Mouse (Mus musculus) liver, adult 2 months (tissue): ENCODE data around the gene Fgfr2. TPM values are rescaled to one million over a fixed set of nuclear protein-coding genes. Genes with fewer than 3 reads are reported as not detected.

Source experiments
- DNase-seq: peaks from one replicate; pipeline ENCODE4 v3.0.0-alpha.2; 2011; ENCODE audit warnings: low read depth, low spot score; ENCODE audit errors: extremely low read depth
- H3K27ac ChIP-seq: fragments of 200-500 bp; replicated peaks from 2 replicates; pipeline ENCODE4 v1.5.1; 2012; ENCODE audit warnings: low read depth, mild to moderate bottlenecking, control low read depth, inconsistent platforms, low read length; ENCODE audit not compliant: insufficient read depth
- H3K27me3 ChIP-seq: fragments of 200-500 bp; 2 replicates; pipeline ENCODE4 v1.6.1; 2012; ENCODE audit warnings: mild to moderate bottlenecking, moderate library complexity, low read length, inconsistent platforms; ENCODE audit not compliant: control insufficient read depth, insufficient read depth
- H3K36me3 ChIP-seq: fragments of 200-500 bp; 2 replicates; pipeline ENCODE4 v1.6.1; 2012; ENCODE audit warnings: low read length, inconsistent platforms; ENCODE audit not compliant: control insufficient read depth, insufficient read depth
- H3K4me1 ChIP-seq: fragments of 200-500 bp; 2 replicates; pipeline ENCODE4 v1.6.1; 2011; ENCODE audit warnings: low read length; ENCODE audit not compliant: control insufficient read depth, insufficient read depth
- H3K4me3 ChIP-seq: fragments of 200-500 bp; 2 replicates; pipeline ENCODE4 v1.5.1; 2011; ENCODE audit warnings: low read depth, mild to moderate bottlenecking, control low read depth, low read length, moderate library complexity; ENCODE audit not compliant: insufficient read depth
- H3K79me2 ChIP-seq: fragments of 200-500 bp; 2 replicates; pipeline ENCODE4 v1.6.1; 2012; ENCODE audit warnings: inconsistent platforms, mild to moderate bottlenecking, low read length, moderate library complexity; ENCODE audit not compliant: control insufficient read depth, insufficient read depth
- H3K9ac ChIP-seq: fragments of 200-500 bp; 2 replicates; pipeline ENCODE4 v1.6.1; 2012; ENCODE audit warnings: low read depth, mild to moderate bottlenecking, control low read depth, inconsistent platforms, low read length
- CTCF ChIP-seq: fragments of 200-500 bp; IDR thresholded peaks from 2 replicates; pipeline ENCODE4 v1.5.1; 2011; ENCODE audit warnings: low read depth, low read length, control low read depth
- POLR2A ChIP-seq: fragments of 200-500 bp; IDR thresholded peaks from 2 replicates; pipeline ENCODE4 v1.6.1; 2011; ENCODE audit warnings: low read length, control low read depth; ENCODE audit not compliant: insufficient read depth; ENCODE audit errors: extremely low read depth
- WGBS: fragments of 180-500 bp; shearing (Covaris S2); methylation state at CpG from one replicate; pipeline ENCODE4 v1.1.7; 2018; 5-methylcytosine and 5-hydroxymethylcytosine counted together
- polyA plus RNA-seq: library from polyadenylated mRNA; depleted of rRNA; stranded (reverse); fragments of >200 nt; gene quantifications from 2 replicates; pipeline ENCODE4 v1.2.3, GENCODE M21; 2012
- total RNA-seq: library from RNA; depleted of rRNA; stranded (reverse); fragments of >200 nt; gene quantifications from 2 replicates; pipeline ENCODE4 v1.2.3, GENCODE M21; 2014

The Fgfr2 gene
- total and polyA plus RNA-seq, 2 experiments, result 16.7 to 35.2 TPM

DNA sequence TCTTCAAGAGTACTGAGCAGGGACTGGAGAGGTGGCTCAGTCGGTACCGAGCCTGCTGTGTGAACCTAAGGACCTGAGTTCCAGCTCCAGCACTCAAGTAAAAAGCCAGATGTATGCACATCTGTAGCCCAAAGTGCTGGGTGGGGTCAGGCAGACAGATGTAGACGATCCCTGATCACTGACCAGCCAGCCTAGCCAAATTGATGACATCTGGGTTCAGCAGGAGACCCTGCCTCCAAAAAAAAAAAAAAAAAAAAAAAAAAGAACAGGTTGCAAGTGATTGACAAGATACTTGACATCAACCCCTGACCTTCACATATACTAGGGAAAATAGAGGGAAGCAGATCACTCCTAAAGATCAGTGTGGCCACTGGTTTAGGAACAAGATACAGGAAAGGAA, 2334.2 kb downstream of the Fgfr2 start:
- H3K36me3 ChIP-seq, result no peaks in the 10 kb centered on the region
- no peak for TF ChIP-seq CTCF
- no peak for TF ChIP-seq POLR2A
- 89% methylated on average over 3 of the region's 3 CpGs for WGBS
- H3K9ac ChIP-seq, result no peak overlapping the region
- no peak for DNase-seq
- no peaks in the 10 kb centered on the region; the same call in 1 of the 2 replicates for H3K4me1 ChIP-seq
- no peaks in the 10 kb centered on the region for H3K79me2 ChIP-seq
- H3K27ac ChIP-seq, result no peak overlapping the region
- peaks cover 4% of the 10 kb centered on the region; the same call in 1 of the 2 replicates for H3K27me3 ChIP-seq
- H3K4me3 ChIP-seq, result no peak overlapping the region

DNA sequence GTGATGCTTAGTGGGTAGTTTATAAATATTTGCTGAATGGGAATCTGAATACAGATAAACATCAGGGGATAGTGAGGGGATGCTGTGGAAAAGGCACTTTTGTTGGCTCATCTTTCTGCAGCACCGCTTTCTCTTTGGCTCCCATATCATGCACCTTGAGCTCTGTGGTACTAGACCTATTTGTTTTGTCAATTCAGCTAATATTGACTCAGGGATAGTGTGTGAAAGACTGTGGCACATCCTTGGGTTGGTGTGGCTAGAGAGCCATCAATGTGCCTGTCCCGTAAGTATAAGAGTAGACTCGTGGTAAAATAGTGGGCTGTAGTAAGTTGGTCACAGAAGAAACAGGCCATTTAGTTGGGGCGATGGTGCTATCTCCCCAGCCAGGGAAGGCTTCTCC, 2335.6 kb downstream of the Fgfr2 start:
- Histone ChIP-seq H3K36me3 (no peaks in the 10 kb centered on the region), H3K4me1 (no peaks in the 10 kb centered on the region; the same call in 1 of the 2 replicates), H3K9ac (no peak overlapping the region), H3K27me3 (peaks cover 6% of the 10 kb centered on the region; the same call in 1 of the 2 replicates), H3K79me2 (no peaks in the 10 kb centered on the region), H3K27ac (no peak overlapping the region), H3K4me3 (no peak overlapping the region)
- no peak for TF ChIP-seq CTCF
- peak; percentile 75 for DNase-seq
- 33% methylated on average over 4 of the region's 4 CpGs for WGBS

GRCm38 (mm10) chr7:130786708-130787107, 2336.4 kb downstream of the Fgfr2 start:
- peak; percentile 54 for DNase-seq
- Histone ChIP-seq H3K4me3 (no peak overlapping the region), H3K9ac (no peak overlapping the region), H3K79me2 (no peaks in the 10 kb centered on the region), H3K36me3 (no peaks in the 10 kb centered on the region), H3K27me3 (peaks cover 4% of the 10 kb centered on the region; the same call in 1 of the 2 replicates), H3K4me1 (no peaks in the 10 kb centered on the region; the same call in 1 of the 2 replicates), H3K27ac (no peak overlapping the region)
- 29% methylated on average over 5 of the region's 5 CpGs for WGBS
- TF ChIP-seq POLR2A, result no peak
- TF ChIP-seq CTCF, result no peak

- TF ChIP-seq POLR2A (no peak), CTCF (no peak)
- Histone ChIP-seq H3K27ac (no peak overlapping the region), H3K36me3 (no peaks in the 10 kb centered on the region), H3K4me1 (no peaks in the 10 kb centered on the region; the same call in 1 of the 2 replicates), H3K27me3 (peaks cover 4% of the 10 kb centered on the region; the same call in 1 of the 2 replicates), H3K4me3 (no peak overlapping the region), H3K79me2 (no peaks in the 10 kb centered on the region), H3K9ac (no peak overlapping the region)
- DNase-seq, result no peak
- WGBS, result 69% methylated on average over 12 of the region's 12 CpGs
Observed at GRCm38 (mm10) chr7:130785923-130786575, 2337.1 kb downstream of the Fgfr2 start.

- peaks cover 11% of the 10 kb centered on the region for H3K27me3 ChIP-seq
- no peak for DNase-seq
- H3K36me3 ChIP-seq, result no peaks in the 10 kb centered on the region
- no peaks in the 10 kb centered on the region for H3K79me2 ChIP-seq
- no peak overlapping the region for H3K9ac ChIP-seq
- H3K4me3 ChIP-seq, result no peak overlapping the region
- H3K27ac ChIP-seq, result no peak overlapping the region
- no peak for TF ChIP-seq CTCF
- no peak for TF ChIP-seq POLR2A
- WGBS, result 90% methylated on average over 5 of the region's 5 CpGs
- no peaks in the 10 kb centered on the region; the same call in 1 of the 2 replicates for H3K4me1 ChIP-seq
Observed at GRCm38 (mm10) chr7:130782501-130783050, 2340.6 kb downstream of the Fgfr2 start.

GRCm38 (mm10) chr7:130780866-130781419, 2342.2 kb downstream of the Fgfr2 start:
- Histone ChIP-seq H3K79me2 (no peaks in the 10 kb centered on the region), H3K4me1 (no peaks in the 10 kb centered on the region), H3K36me3 (no peaks in the 10 kb centered on the region), H3K9ac (no peak overlapping the region), H3K4me3 (no peak overlapping the region), H3K27ac (no peak overlapping the region), H3K27me3 (peaks cover 11% of the 10 kb centered on the region)
- WGBS, result 25% methylated on average over 5 of the region's 5 CpGs
- no peak for TF ChIP-seq POLR2A
- TF ChIP-seq CTCF, result no peak
- no peak for DNase-seq
